Mouse (Mus musculus) testis, postnatal 10 days (tissue): Measurements from ENCODE around the gene Itpr3.

ENCODE experiments used
- DNase-seq: peaks from one replicate; pipeline ENCODE4 v3.0.0; 2021; ENCODE audit warnings: low spot score

Gene Itpr3

GRCm38 (mm10) chr17:27119954-27120353 is 62.9 kb downstream of the Itpr3 start:
- DNase-seq: no peak

DNA sequence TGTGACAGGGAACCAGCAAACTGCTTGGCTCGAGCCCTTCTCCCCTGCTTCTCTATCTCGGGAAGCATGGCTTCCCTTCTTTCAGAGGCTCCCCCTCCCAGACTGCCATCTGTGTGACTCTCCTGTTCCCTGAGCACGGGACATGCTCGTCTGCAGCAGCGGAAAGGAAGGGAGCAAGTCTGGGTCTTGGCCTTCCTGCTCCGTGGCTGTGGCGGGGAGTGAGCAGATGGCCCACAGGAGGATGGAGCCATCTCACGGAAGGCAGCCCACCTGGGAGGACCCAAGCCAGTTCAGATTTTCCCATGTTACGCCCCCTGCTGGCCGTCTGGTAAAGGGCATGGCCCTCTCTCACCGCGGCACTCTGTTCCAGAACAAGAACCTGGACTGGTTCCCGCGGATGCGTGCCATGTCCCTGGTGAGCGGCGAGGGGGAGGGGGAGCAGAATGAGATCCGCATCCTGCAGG is 63.5 kb downstream of the Itpr3 start:
- DNase-seq: peak; percentile 90

DNA sequence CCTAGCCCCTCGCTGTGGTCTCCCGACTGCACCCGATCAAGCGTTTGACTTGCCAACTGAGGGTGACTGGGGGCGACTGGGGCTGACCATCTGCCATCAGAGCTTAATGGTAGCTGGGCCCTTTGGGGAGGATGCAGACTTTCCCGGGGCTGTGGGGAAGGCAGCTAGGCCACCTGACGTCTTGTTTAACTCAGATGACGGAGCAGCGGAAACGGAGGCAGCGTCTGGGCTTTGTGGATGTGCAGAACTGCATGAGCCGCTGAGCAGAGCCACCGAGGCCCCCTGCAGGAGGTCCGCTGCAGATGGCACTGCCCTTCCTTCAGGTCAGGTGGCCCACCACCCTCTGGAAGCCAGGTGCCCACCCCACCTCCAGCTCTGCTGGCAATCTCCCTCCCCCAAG is 64.2 kb downstream of the Itpr3 start:
- no peak for DNase-seq

DNA sequence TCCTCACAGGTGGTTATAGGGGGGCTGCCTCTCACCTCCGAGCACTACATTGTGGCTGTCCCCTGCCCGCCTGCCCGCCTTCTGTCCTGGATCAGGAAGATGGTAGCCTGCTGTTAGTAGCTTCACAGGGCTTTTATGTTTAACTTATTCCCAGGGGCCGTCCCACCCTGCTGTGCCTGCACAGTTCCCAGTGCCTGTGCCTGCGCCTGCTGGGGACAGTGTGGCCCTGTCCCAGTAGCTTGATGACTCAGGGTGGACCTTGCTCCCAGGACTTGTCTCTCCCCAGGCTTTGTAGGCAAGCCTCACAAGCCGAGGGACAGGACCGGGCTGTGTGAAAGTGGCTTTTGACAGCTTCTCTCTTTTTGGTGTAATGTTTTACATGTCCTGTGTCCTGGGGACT is 64.7 kb downstream of the Itpr3 start:
- DNase-seq: no peak

DNA sequence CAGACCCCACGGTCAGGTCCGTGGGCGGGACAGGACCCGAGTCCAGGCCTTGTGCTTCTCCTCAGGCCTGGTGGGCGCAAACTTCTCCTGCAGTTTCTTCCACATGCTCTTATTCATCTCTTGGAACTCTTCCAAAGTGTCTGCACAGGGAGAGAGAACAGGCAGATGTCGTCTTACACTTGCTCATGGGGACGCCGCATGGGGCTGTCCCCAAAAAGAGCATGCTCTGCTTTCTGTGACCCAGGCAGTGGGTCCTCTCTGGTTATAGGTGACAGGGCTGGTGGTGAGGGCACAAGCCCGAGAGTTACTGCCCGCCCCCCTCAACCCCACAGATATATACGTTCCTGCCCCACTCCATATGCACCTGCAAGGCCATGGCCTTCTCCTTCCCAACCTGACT is 65.6 kb downstream of the Itpr3 start:
- DNase-seq: no peak

DNA sequence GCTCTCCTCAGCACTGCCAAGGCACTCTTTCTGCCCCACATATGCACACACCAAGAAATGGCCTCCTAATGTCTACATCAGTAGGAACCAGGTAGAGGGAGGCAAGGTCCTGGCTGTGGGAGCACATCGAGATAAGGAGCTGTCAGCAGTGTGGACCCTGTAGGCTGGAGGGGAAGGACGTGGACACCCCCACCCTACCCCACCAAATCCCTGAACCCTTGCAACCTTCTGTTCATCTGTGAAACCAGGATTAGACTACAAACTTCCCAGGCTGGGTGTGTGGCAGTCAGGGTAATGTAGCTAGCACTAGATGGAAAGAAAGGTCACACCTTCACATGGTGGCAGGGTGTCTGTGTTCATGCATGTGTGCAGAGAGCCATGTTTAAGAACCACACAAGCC is 66.0 kb downstream of the Itpr3 start:
- DNase-seq: no peak

GRCm38 (mm10) chr17:27123813-27124375 is 66.8 kb downstream of the Itpr3 start:
- DNase-seq: no peak

DNA sequence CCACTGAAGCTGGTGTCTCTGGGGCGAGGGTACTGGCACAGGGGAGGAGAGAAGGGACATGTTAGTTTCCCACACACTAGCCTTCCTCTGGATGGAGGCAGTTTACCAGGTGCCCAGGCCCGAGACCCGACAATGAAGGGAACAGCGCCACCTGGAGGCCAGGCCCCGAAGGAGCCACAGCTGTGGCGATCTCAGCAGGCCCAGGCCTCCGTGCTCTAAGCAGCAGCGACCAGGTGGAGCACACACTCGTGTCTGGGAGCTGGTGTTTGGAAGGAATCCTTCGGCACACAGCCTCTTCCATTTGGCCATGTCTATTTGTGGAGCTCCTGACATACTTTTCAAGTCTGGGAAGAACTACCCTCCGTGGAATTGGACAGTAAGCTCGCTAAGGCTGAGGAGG is 68.1 kb downstream of the Itpr3 start:
- DNase-seq: peak; percentile 94

- DNase-seq: no peak
Observed at GRCm38 (mm10) chr17:27125669-27126202, 68.6 kb downstream of the Itpr3 start.

GRCm38 (mm10) chr17:27126974-27127373 is 69.9 kb downstream of the Itpr3 start:
- DNase-seq: no peak

DNA sequence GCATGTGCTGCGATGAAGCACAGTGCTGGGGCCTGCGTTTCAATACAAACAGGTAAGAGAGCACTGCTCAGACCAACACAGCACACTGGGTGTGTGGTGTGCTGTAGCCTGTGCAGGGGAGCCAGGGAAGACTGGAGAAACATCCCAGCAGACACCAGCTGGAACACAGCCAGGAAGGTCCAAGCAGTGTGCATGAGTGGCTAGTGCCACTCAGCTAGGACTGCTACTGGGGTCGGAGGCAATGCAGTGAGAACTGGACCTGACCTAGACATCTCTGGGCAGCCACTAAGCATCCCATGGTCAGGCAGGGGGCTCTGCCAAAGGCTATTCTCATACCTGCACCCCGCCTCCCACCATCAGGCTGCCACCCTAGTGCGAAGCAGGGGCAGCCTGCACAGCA is 71.1 kb downstream of the Itpr3 start:
- DNase-seq: no peak

DNA sequence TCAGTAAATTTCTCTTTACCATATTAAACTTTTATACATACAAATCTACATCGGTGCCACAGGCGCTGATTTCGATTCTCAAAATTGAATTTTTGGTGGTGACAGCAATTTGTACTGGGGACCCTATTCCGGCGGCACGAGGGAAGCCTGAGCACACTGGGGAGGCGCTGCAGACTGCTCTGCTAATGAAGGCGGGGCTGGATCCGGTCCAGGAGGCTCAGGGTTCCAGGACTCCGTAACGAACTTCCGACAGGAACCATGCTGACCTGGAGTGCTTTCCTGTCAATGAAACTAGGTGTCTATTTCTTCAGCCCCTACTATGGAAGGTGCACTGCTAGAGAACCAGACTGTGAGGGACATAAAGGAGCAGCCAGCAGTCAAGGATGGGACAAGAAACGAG is 72.2 kb downstream of the Itpr3 start:
- DNase-seq: peak; percentile 65

DNA sequence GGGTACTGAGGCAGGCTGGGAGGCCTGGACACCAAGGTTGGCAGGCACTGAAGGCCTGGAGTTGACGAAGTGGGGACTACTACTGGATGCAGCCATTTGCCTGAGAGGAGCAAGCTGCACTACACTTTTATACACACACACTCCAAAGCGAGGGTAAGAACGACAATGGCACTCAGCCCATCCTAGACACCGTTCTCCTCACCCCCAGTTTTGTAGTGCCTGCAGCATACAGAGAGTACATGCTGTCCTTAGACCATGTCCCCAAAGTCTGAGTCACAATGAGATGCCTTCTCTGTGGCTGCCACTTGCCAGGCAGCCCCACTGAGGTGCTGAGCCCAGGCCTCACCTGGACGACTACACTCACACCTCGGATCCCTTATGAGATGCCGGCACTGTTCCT is 72.7 kb downstream of the Itpr3 start:
- no peak for DNase-seq

- no peak for DNase-seq
Observed at GRCm38 (mm10) chr17:27130246-27130645, 73.1 kb downstream of the Itpr3 start.

- no peak for DNase-seq
Observed at GRCm38 (mm10) chr17:27131240-27131665, 74.1 kb downstream of the Itpr3 start.

DNA sequence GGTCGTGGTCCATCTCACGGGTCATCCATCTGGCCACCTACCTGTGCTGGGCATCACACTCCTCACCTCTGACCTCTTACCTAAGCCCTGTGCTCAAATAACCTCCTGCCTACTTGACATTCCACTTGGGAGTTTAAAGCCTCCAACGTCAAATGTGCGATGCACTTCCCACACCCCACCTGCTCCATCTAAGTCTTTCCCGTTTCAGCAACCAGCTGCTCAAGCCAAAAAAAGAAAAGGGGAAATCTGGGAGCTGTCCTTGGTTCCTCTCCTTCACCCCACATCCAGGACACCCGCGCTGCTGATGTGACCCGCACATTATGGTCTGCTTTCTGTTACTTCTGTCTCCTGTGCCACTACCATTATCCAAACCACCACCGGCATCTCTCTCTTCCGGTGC is 75.1 kb downstream of the Itpr3 start:
- no peak for DNase-seq

DNA sequence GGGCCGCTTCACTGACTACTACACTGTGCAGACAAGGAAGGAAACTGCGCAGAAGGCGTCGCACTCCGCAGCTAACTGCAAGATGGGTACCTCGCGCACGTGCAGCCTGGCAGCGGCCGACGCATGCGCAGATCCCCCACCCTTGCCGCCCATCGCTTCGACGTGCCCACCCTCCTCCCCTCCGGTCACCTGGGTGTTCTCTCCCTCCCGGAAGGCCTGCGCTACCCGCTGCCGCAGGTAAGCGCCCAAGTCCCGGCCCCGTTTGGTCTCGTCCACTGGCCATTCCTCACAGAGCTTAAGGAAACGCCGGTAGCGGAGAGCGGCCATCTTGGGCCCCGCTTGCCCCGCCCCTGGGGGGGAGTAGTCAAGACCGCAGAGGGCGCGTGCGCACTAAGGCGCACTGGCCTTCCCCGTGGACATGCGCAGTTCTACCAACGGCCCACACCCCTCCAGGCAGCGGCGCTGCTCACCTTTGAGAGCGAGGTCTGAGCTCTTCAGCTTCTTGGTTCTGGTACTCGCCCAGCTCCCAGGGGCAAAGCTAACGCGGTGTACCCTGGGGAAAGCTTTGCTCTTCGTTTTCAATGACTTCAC is 76.5 kb downstream of the Itpr3 start, which contains the start of gene Uqcc2:
TSS of gene Uqcc2 (minus strand) at position 366 of the 591 bp plus-strand sequence.
- DNase-seq: peak; percentile 99

- no peak for DNase-seq
Observed at GRCm38 (mm10) chr17:27134187-27134586, 77.1 kb downstream of the Itpr3 start.

GRCm38 (mm10) chr17:27134715-27135114 is 77.6 kb downstream of the Itpr3 start:
- no peak for DNase-seq

DNA sequence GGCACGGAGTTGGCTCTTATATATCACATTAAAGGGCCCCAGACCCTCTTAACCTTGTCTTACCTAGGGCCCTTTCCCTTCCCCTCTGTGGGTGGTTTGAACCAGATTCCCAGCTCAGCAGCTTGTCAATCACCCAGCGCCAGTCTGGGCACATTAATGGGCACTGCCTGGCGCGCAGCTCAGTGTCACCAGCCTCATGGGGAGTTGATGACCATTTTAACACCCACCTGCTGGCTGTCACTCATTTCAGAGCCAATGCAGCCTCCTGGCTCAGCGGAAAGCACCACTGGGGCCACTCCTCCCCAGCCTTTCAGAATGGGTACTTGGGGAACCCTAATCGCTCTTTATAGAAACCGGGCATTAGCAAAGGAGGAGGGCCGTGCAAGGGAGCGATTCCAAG is 81.3 kb downstream of the Itpr3 start:
- DNase-seq: no peak

GRCm38 (mm10) chr17:27139304-27139703 is 82.2 kb downstream of the Itpr3 start:
- DNase-seq: no peak

GRCm38 (mm10) chr17:27140262-27140661 is 83.2 kb downstream of the Itpr3 start:
- DNase-seq: no peak

GRCm38 (mm10) chr17:27141971-27142450 is 84.9 kb downstream of the Itpr3 start:
- no peak for DNase-seq

DNA sequence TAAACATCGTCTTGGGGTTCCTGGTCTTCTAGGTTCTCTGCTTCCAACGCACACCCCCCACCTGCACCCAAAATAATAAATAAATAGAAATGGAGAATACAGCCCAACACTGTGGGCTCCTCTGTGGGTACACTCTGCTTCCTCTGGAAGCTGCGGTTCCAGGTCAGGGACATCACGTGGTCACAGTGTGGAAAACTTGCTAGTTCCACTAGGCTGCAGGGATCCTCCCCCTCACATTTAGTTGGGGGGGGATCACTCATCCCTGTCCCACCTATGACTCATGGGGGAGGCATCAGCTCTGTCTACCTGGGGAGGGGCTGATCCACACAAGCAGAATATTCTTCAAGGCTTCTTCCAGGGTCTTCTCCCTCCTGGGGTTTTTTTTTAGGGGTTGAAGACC is 87.0 kb downstream of the Itpr3 start:
- DNase-seq: no peak
